Mouse (Mus musculus) lung, adult 2 months (tissue): ENCODE measurements around the gene Irak2. TPM values are rescaled to one million over a fixed set of nuclear protein-coding genes. Genes with fewer than 3 reads are reported as not detected.

ENCODE experiments used
- DNase-seq: peaks from one replicate; pipeline ENCODE4 v3.0.0; 2022
- H3K4me1 ChIP-seq: fragments of 200-500 bp; 2 replicates; pipeline ENCODE4 v1.6.1; 2011; ENCODE audit warnings: low read length; ENCODE audit not compliant: control insufficient read depth, insufficient read depth
- H3K4me3 ChIP-seq: fragments of 200-500 bp; replicated peaks from 2 replicates; pipeline ENCODE3; 2011; ENCODE audit warnings: low read depth, mild to moderate bottlenecking, control low read depth, low read length; ENCODE audit errors: extremely low read depth
- CTCF ChIP-seq: fragments of 200-500 bp; IDR thresholded peaks from 2 replicates; pipeline ENCODE4 v1.5.1; 2011; ENCODE audit warnings: mild to moderate bottlenecking, low read length, control low read depth; ENCODE audit not compliant: insufficient read depth
- POLR2A ChIP-seq: fragments of 200-500 bp; IDR thresholded peaks from 2 replicates; pipeline ENCODE4 v1.6.1; 2011; ENCODE audit warnings: low read depth, mild to moderate bottlenecking, control low read depth, low read length, borderline replicate concordance; ENCODE audit errors: extremely low read depth
- WGBS: fragments of 180-500 bp; shearing (Covaris S2); methylation state at CpG from one replicate; pipeline ENCODE4 v1.1.7; 2018; 5-methylcytosine and 5-hydroxymethylcytosine counted together
- polyA plus RNA-seq: library from polyadenylated mRNA; depleted of rRNA; stranded (reverse); fragments of >200 nt; gene quantifications from 2 replicates; pipeline ENCODE4 v1.2.3, GENCODE M21; 2012

The Irak2 gene
- polyA plus RNA-seq, 1 experiment, result 48.8 TPM

GRCm38 (mm10) chr6:113675991-113676390, 37.7 kb downstream of the Irak2 start:
- no peak for DNase-seq
- no peak for TF ChIP-seq CTCF
- no peak for TF ChIP-seq POLR2A
- WGBS, result 97% methylated on average over 9 of the region's 9 CpGs

GRCm38 (mm10) chr6:113677070-113677734, 38.9 kb downstream of the Irak2 start:
- no peak for DNase-seq
- no peak overlapping the region for H3K4me3 ChIP-seq
- peaks cover 11% of the 10 kb centered on the region for H3K4me1 ChIP-seq
- WGBS, result 70% methylated on average over 14 of the region's 14 CpGs
- TF ChIP-seq POLR2A, result no peak
- TF ChIP-seq CTCF, result no peak

More at GRCm38 (mm10) chr6:113675991-113676390, 37.7 kb downstream of the Irak2 start:
- Histone ChIP-seq H3K4me1 (peaks cover 7% of the 10 kb centered on the region), H3K4me3 (no peak overlapping the region)

- 72% methylated on average over 14 of the region's 14 CpGs for WGBS
- peaks cover 11% of the 10 kb centered on the region for H3K4me1 ChIP-seq
- no peak for TF ChIP-seq CTCF
- no peak for TF ChIP-seq POLR2A
- DNase-seq, result no peak
- H3K4me3 ChIP-seq, result no peak overlapping the region
Observed at GRCm38 (mm10) chr6:113678246-113679012, 40.2 kb downstream of the Irak2 start.

GRCm38 (mm10) chr6:113679993-113680566, 41.8 kb downstream of the Irak2 start:
- H3K4me3 ChIP-seq, result no peak overlapping the region
- no peak for TF ChIP-seq CTCF
- no peak for TF ChIP-seq POLR2A
- peaks cover 8% of the 10 kb centered on the region for H3K4me1 ChIP-seq
- DNase-seq, result no peak
- WGBS, result 69% methylated on average over 9 of the region's 9 CpGs

- no peak overlapping the region for H3K4me3 ChIP-seq
- H3K4me1 ChIP-seq, result peaks cover 8% of the 10 kb centered on the region
- TF ChIP-seq CTCF (peak; percentile 88), POLR2A (no peak)
- 15% methylated on average over 4 of the region's 4 CpGs for WGBS
- peak; percentile 89 for DNase-seq
Observed at GRCm38 (mm10) chr6:113681271-113681670, 43.0 kb downstream of the Irak2 start.

- Histone ChIP-seq H3K4me1 (peaks cover 8% of the 10 kb centered on the region), H3K4me3 (no peak overlapping the region)
- TF ChIP-seq POLR2A, result no peak
- WGBS, result 91% methylated on average over 10 of the region's 10 CpGs
- DNase-seq, result no peak
Observed at GRCm38 (mm10) chr6:113683081-113683825, 45.0 kb downstream of the Irak2 start.

- no peak for TF ChIP-seq POLR2A
- TF ChIP-seq CTCF, result no peak
- peaks cover 9% of the 10 kb centered on the region for H3K4me1 ChIP-seq
- peak; percentile 69 for DNase-seq
- WGBS, result 57% methylated on average over 8 of the region's 8 CpGs
- H3K4me3 ChIP-seq, result peak overlapping the region; percentile 14
Observed at GRCm38 (mm10) chr6:113686551-113687125, 48.4 kb downstream of the Irak2 start.

- DNase-seq, result peak; percentile 38
- TF ChIP-seq POLR2A (no peak), CTCF (no peak)
- WGBS, result 47% methylated on average over 7 of the region's 7 CpGs
- H3K4me3 ChIP-seq, result no peak overlapping the region
- peaks cover 9% of the 10 kb centered on the region for H3K4me1 ChIP-seq
Observed at GRCm38 (mm10) chr6:113690008-113690399, 51.7 kb downstream of the Irak2 start.
